In the genomic region with DNA sequence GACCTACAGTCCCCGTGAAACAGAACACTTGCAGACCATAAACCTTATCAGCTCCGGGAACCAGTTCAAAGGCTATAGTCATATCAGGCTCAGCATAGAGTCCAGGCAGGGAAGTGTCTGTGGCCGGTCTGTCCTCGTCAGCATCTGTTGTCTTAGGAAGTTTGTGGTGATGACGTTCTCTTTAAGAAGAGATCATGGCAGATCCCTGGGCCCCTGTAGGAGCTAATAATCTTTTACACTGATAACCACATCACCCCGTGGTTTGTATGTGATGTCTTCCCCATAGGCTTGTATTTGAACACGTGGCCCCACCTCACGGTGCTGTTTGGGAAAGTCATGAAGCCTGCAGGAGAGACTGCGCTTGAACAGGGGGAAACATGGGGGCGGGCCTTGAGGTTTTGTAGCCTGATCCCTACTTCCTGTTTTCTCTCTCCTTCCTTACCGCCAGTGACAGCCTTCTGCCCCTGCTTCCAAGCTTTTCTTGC, we compare ENCODE assay signal across 9 mouse cellular contexts. TPM values are rescaled to one million over a fixed set of nuclear protein-coding genes. Genes with fewer than 3 reads are reported as not detected.
DNase-seq lines count a peak whose midpoint lies in the region; ATAC-seq lines count a peak whose summit lies in the region.
"Had no signal": no experiment of that assay in that cellular context is flagged by ENCODE, and none has a peak within 500 bp of the region (broad histone marks: within the 10 kb centered on the region; RNA-seq: fewer than 3 reads in every experiment).

No protein-coding gene starts in this region.

- H3K4me3 ChIP-seq in forebrain, embryonic 15.5 days: no peak overlapping the region

- H3K4me2 ChIP-seq in forebrain, embryonic 15.5 days (replicated peaks): no peak overlapping the region

- no peak overlapping the region for H3K9ac ChIP-seq in forebrain, embryonic 15.5 days (replicated peaks)

- 89% methylated on average over 11 of the region's 11 CpGs for WGBS in forebrain, embryonic 15.5 days

- DNase-seq in B cell, adult 2 months: peak; percentile 38 to 49
- peak; percentile 53 for DNase-seq in CD4-positive, CD25-positive, alpha-beta regulatory T cell, adult 2 months (ENCODE audit: low read depth, low spot score)
- peak; percentile 70 for DNase-seq in induced T-regulatory cell, adult 2 months (ENCODE audit: low read depth)
- no peak for DNase-seq in gastrocnemius, postnatal 36 days
- no peak for DNase-seq in gastrocnemius, postnatal 14 days
- DNase-seq: adrenal gland, postnatal 25 days; kidney, postnatal 14 days had no signal

- peaks cover 4% of the 10 kb centered on the region; the same call in 1 of the 2 replicates for H3K4me1 ChIP-seq in forebrain, embryonic 15.5 days

- no peaks in the 10 kb centered on the region for H3K36me3 ChIP-seq in forebrain, embryonic 15.5 days

- ATAC-seq in megakaryocyte progenitor cell, adult 5-6 weeks (replicated peaks; ENCODE audit: poor library complexity): peak; percentile 66
- ATAC-seq in forebrain, embryonic 15.5 days (replicated peaks): no peak

- no peaks in the 10 kb centered on the region for H3K9me3 ChIP-seq in forebrain, embryonic 15.5 days

- H3K27me3 ChIP-seq in forebrain, embryonic 15.5 days: no peaks in the 10 kb centered on the region

- no peak overlapping the region for H3K27ac ChIP-seq in forebrain, embryonic 15.5 days (replicated peaks)

- intact Hi-C loops in gastrocnemius, postnatal 36 days (cut with DNase I): loop anchor here (10.0 kb wide), 1 partner anchor 209 kb away; a partner anchor contains a TSS
- intact Hi-C loops in gastrocnemius, postnatal 14 days (cut with DNase I; ENCODE audit: low total_unique reads): no loop called here

RNA-seq across cellular contexts. Expression of a gene that starts 40.1 kb away (rescaled TPM):
- not detected in 2 replicates for total RNA-seq in megakaryocyte progenitor cell, adult 5-6 weeks (2015)
- not detected in 2 replicates for total RNA-seq in megakaryocyte progenitor cell, adult 5-6 weeks (2017)
- 10 to 100 TPM; 20.1 to 29.7 TPM for total RNA-seq in gastrocnemius, postnatal 36 days (2021)
- 10 to 100 TPM; 20.2 to 57.0 TPM for total RNA-seq in gastrocnemius, postnatal 14 days (2021)
- 2.3 and 2.4 TPM in 2 replicates for polyA plus RNA-seq in forebrain, embryonic 15.5 days (2015; fragmentation: Nextera tagmentation; extraction: Ambion mirVana)

Comparison
In these comparisons a context has a peak if more than half of its experiments do, and no peak if none do; other contexts are left out.
1. DNase-seq: peak in B cell, adult 2 months (2 of 2), CD4-positive, CD25-positive, alpha-beta regulatory T cell, adult 2 months (single experiment) and induced T-regulatory cell, adult 2 months (single experiment); none in gastrocnemius, postnatal 36 days (0 of 2) and gastrocnemius, postnatal 14 days (single experiment).
2. RNA of a gene that starts 40.1 kb away (total RNA-seq): 20.2 to 57.0 TPM in gastrocnemius, postnatal 14 days and 20.1 to 29.7 TPM in gastrocnemius, postnatal 36 days; not detected in megakaryocyte progenitor cell, adult 5-6 weeks; every median in the first group is over 10 times any median in the second.